Mouse (Mus musculus) myocyte (in vitro differentiated cells): Measurements from ENCODE around the gene Aif1l.

ENCODE experiments used
- CEBPB ChIP-seq: IDR thresholded peaks from 2 replicates; pipeline ENCODE4 v1.6.1; 2011; ENCODE audit warnings: mild to moderate bottlenecking, moderate library complexity; ENCODE audit not compliant: poor library complexity, insufficient read depth, severe bottlenecking
- E2F4 ChIP-seq: IDR thresholded peaks from one replicate; pipeline ENCODE4 v1.6.1; 2011; ENCODE audit warnings: mild to moderate bottlenecking, control low read depth, moderate library complexity; ENCODE audit not compliant: insufficient read depth
- MAX ChIP-seq: IDR thresholded peaks from one replicate; pipeline ENCODE4 v1.6.1; 2011; ENCODE audit warnings: low read depth, mild to moderate bottlenecking, control low read depth
- MYOG ChIP-seq, 3 experiments: IDR thresholded peaks; one replicate each; pipeline ENCODE4 v1.6.1; 2011; ENCODE audit warnings: control low read depth in 2 of 3, low read depth in 2 of 3, mild to moderate bottlenecking in 2 of 3; ENCODE audit not compliant: insufficient read length in 2 of 3, control insufficient read depth in 1 of 3, insufficient read depth in 1 of 3
- POLR2A ChIP-seq: IDR thresholded peaks from one replicate; pipeline ENCODE4 v1.6.1; 2011; ENCODE audit warnings: low read depth, mild to moderate bottlenecking, control low read depth, moderate library complexity; ENCODE audit not compliant: insufficient read length
- POLR2AphosphoS2 ChIP-seq: IDR thresholded peaks from one replicate; pipeline ENCODE4 v1.6.1; 2011; ENCODE audit warnings: low read depth, control low read depth; ENCODE audit not compliant: insufficient read length
- REST ChIP-seq: IDR thresholded peaks from one replicate; pipeline ENCODE4 v1.6.1; 2011; ENCODE audit warnings: mild to moderate bottlenecking, control low read depth, moderate library complexity; ENCODE audit not compliant: insufficient read depth, insufficient read length
- SRF ChIP-seq: IDR thresholded peaks from one replicate; pipeline ENCODE4 v1.6.1; 2011; ENCODE audit warnings: low read depth; ENCODE audit not compliant: control insufficient read depth, insufficient read length
- TCF12 ChIP-seq: IDR thresholded peaks from one replicate; pipeline ENCODE4 v1.6.1; 2011; ENCODE audit warnings: mild to moderate bottlenecking, control low read depth; ENCODE audit not compliant: poor library complexity, insufficient read depth, severe bottlenecking
- TCF3 ChIP-seq: IDR thresholded peaks from one replicate; pipeline ENCODE4 v1.6.1; 2011; ENCODE audit warnings: low read depth, control low read depth; ENCODE audit not compliant: insufficient read length
- USF1 ChIP-seq: IDR thresholded peaks from one replicate; pipeline ENCODE4 v1.6.1; 2011; ENCODE audit warnings: low read depth, mild to moderate bottlenecking, control low read depth, moderate library complexity

DNA sequence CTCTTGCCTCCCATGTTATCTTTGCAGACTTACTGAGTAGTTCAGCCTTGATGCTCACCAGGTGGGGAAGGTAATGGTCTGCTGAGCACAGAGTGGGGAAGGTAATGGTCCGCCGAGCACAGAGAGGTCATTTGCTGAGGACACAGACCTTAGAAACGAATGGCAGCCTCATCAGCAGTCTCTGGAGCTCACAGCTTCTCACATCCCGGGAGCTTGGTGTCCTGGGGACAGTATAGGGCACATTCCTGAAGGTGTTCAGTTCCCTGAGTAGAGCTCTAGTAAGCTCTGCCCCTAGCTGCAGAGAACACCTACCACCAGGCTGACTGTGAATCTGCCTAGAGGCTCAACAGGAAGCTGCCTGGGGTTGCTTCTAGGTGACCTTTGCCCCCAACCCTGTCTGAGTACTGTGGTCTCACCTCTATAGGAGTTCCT, 11.9 kb downstream of the Aif1l start:
- TF ChIP-seq TCF3 (no peak), POLR2A (no peak), SRF (no peak), E2F4 (no peak), POLR2AphosphoS2 (no peak), CEBPB (no peak), MAX (no peak), REST (no peak), USF1 (no peak), TCF12 (no peak), MYOG (IDR thresholded peaks at IDR 0.05; ENCODE audit: control insufficient read depth in 1 of 3, insufficient read depth in 1 of 3, insufficient read length in 2 of 3, low read depth in 2 of 3) (no peak)
